Mouse (Mus musculus) heart, postnatal 14 days (tissue): ENCODE measurements around the gene B2m. TPM values are rescaled to one million over a fixed set of nuclear protein-coding genes. Genes with fewer than 3 reads are reported as not detected.
"Not testable (repeated sequence)": the region's sequence is repeated elsewhere in the genome, so short reads cannot be mapped to it uniquely, and the experiment has no call there.

Source experiments
- DNase-seq, 2 experiments: peaks; one replicate each; pipeline ENCODE4 v3.0.0; 2021 to 2022
- intact Hi-C: fragments of 180-260 bp; cut with DNase I; formaldehyde crosslinking; loops from one replicate; pipeline ENCODE4 v1.15.1; 2025
- long read RNA-seq, 2 experiments: library from polyadenylated mRNA; stranded (forward); transcript quantifications; one replicate each; pipeline ENCODE4 v2.0.0; 2021
- total RNA-seq, 2 experiments: library from RNA; stranded (reverse); gene quantifications; 2 replicates each; pipeline ENCODE4 v1.2.3; 2021

B2m gene
- total RNA-seq, result 100 to 1,000 TPM; 116 to 127 TPM
- long read RNA-seq, experiment 1, transcript B2m-201 (4 exons, 860 nt), result major isoform, 56 of 59 reads
- long read RNA-seq, experiment 1, partial matches to known transcripts, result 1 of 59 reads
- long read RNA-seq, experiment 1, other reads (novel, unspliced or antisense), result 2 of 59 reads
- long read RNA-seq, experiment 2, transcript B2m-201 (4 exons, 860 nt), result major isoform, 42 of 43 reads
- long read RNA-seq, experiment 2, partial matches to known transcripts, result 0 of 43 reads
- long read RNA-seq, experiment 2, other reads (novel, unspliced or antisense), result 1 of 43 reads

- intact Hi-C loops, result loop anchor here (2.0 kb wide), 1 partner anchor 29 kb away; the partner anchor contains the start of gene Spg11
- peak; percentile 93 to 97 for DNase-seq
Measured at GRCm38 (mm10) chr2:122147508-122148241, at the start of gene B2m. B2m (plus strand) TSS chr2:122147686.

GRCm38 (mm10) chr2:122097686-122098085 lies 49.8 kb upstream of the B2m start:
- intact Hi-C loops, DNase-seq: not testable (repeated sequence)

- peak in 1 of 2 experiments; percentile 27 for DNase-seq
- intact Hi-C loops, result no loop called here
Measured at GRCm38 (mm10) chr2:122102070-122102469, 45.4 kb upstream of the B2m start.

- no peak for DNase-seq
- intact Hi-C loops, result no loop called here
Measured at GRCm38 (mm10) chr2:122108101-122108500, 39.4 kb upstream of the B2m start.

GRCm38 (mm10) chr2:122109714-122110113 lies 37.8 kb upstream of the B2m start:
- intact Hi-C loops, result no loop called here
- peak in 1 of 2 experiments; percentile 7 for DNase-seq

- DNase-seq, result no peak
- intact Hi-C loops, result no loop called here
Measured at GRCm38 (mm10) chr2:122116888-122117287, 30.6 kb upstream of the B2m start.

GRCm38 (mm10) chr2:122117961-122118958 lies 29.2 kb upstream of the B2m start, which contains the start of gene Spg11:
Spg11 (minus strand) TSS chr2:122118386.
- DNase-seq, result peak; percentile 97 to 98
- intact Hi-C loops, result loop anchor here (2.0 kb wide), 1 partner anchor 29 kb away; the partner anchor contains the start of gene B2m

GRCm38 (mm10) chr2:122125680-122126572 lies 21.6 kb upstream of the B2m start:
- no peak for DNase-seq
- intact Hi-C loops, result no loop called here

- intact Hi-C loops, result no loop called here
- DNase-seq, result no peak
Measured at GRCm38 (mm10) chr2:122126765-122127347, 20.6 kb upstream of the B2m start.

- intact Hi-C loops, result no loop called here
- DNase-seq, result no peak
Measured at GRCm38 (mm10) chr2:122127635-122128034, 19.9 kb upstream of the B2m start.

- no peak for DNase-seq
- intact Hi-C loops, result no loop called here
Measured at GRCm38 (mm10) chr2:122132078-122132477, 15.4 kb upstream of the B2m start.

- DNase-seq, result no peak
- intact Hi-C loops, result no loop called here
Measured at GRCm38 (mm10) chr2:122132618-122133017, 14.9 kb upstream of the B2m start.

GRCm38 (mm10) chr2:122137839-122138465 lies 9.5 kb upstream of the B2m start:
- no peak for DNase-seq
- intact Hi-C loops, result no loop called here

GRCm38 (mm10) chr2:122140815-122141214 lies 6.7 kb upstream of the B2m start:
- intact Hi-C loops, result no loop called here
- DNase-seq, result no peak

- intact Hi-C loops, result no loop called here
- DNase-seq, result no peak
Measured at GRCm38 (mm10) chr2:122141332-122141967, 6.0 kb upstream of the B2m start.

- DNase-seq, result no peak
- intact Hi-C loops, result no loop called here
Measured at GRCm38 (mm10) chr2:122143111-122143510, 4.4 kb upstream of the B2m start.

- no peak for DNase-seq
Measured at GRCm38 (mm10) chr2:122145756-122146155, 1.7 kb upstream of the B2m start.

GRCm38 (mm10) chr2:122146687-122147086 lies 799 bp upstream of the B2m start:
- no peak for DNase-seq
- intact Hi-C loops, result loop anchor here (2.0 kb wide), 1 partner anchor 28 kb away; the partner anchor contains the start of gene Spg11

More at GRCm38 (mm10) chr2:122145756-122146155, 1.7 kb upstream of the B2m start:
- intact Hi-C loops, result loop anchor here (2.0 kb wide), 1 partner anchor 27 kb away; the partner anchor contains the start of gene Spg11
